Mouse (Mus musculus) heart, postnatal 0 days (tissue): Measurements from ENCODE around the gene Hectd2. TPM values are rescaled to one million over a fixed set of nuclear protein-coding genes. Genes with fewer than 3 reads are reported as not detected.

Source experiments
- ATAC-seq: fragments of 200-750 bp; cut with Nextera tagmentation; 2 replicates; pipeline ENCODE4 v1.8.0; 2017; ENCODE audit warnings: low read depth, moderate number of reproducible peaks, moderate library complexity; ENCODE audit not compliant: insufficient read depth
- DNase-seq: peaks from one replicate; pipeline ENCODE4 v3.0.0-alpha.2; 2016; ENCODE audit warnings: low spot score
- H3K27ac ChIP-seq: fragments of 300-500 bp; sonication (generic); 2 replicates; pipeline ENCODE4 v1.5.1; 2014; ENCODE audit warnings: low read depth, mild to moderate bottlenecking
- H3K27me3 ChIP-seq: fragments of 300-500 bp; sonication (generic); 2 replicates; pipeline ENCODE4 v1.6.1; 2014; ENCODE audit warnings: low read length, mixed read lengths; ENCODE audit not compliant: control insufficient read depth, insufficient read depth
- H3K36me3 ChIP-seq: fragments of 300-500 bp; sonication (generic); replicated peaks from 2 replicates; pipeline ENCODE4 v1.6.1; 2014; ENCODE audit warnings: low read length, mixed read lengths; ENCODE audit not compliant: control insufficient read depth, insufficient read depth
- H3K4me1 ChIP-seq: fragments of 300-500 bp; sonication (generic); 2 replicates; pipeline ENCODE4 v1.6.1; 2014; ENCODE audit warnings: antibody characterized with exemption; ENCODE audit not compliant: control insufficient read depth, insufficient read depth
- H3K4me2 ChIP-seq: fragments of 300-500 bp; sonication (generic); 2 replicates; pipeline ENCODE4 v1.6.1; 2014; ENCODE audit warnings: low read depth, mild to moderate bottlenecking, low read length, moderate library complexity
- H3K4me3 ChIP-seq: fragments of 300-500 bp; sonication (generic); 2 replicates; pipeline ENCODE4 v1.5.1; 2014; ENCODE audit warnings: low read depth, low read length
- H3K9ac ChIP-seq: fragments of 300-500 bp; sonication (generic); replicated peaks from 2 replicates; pipeline ENCODE4 v1.6.1; 2014; ENCODE audit warnings: low read depth, low read length, mixed read lengths
- H3K9me3 ChIP-seq: fragments of 300-500 bp; sonication (generic); replicated peaks from 2 replicates; pipeline ENCODE4 v1.6.1; 2016; ENCODE audit warnings: low read length; ENCODE audit not compliant: control insufficient read depth
- CTCF ChIP-seq: IDR thresholded peaks from 2 replicates; pipeline ENCODE4 v1.5.1; 2016; ENCODE audit warnings: antibody characterized with exemption, control low read depth, low read depth
- EP300 ChIP-seq: IDR thresholded peaks from 2 replicates; pipeline ENCODE4 v1.6.1; 2016; ENCODE audit warnings: antibody characterized with exemption, low read depth
- WGBS: fragments of 180-500 bp; shearing (Covaris S2); extraction: QIAGEN DNeasy Blood & Tissue Kit; methylation state at CpG from one replicate; pipeline ENCODE4 v1.1.7; 2014; 5-methylcytosine and 5-hydroxymethylcytosine counted together
- polyA plus RNA-seq: library from polyadenylated mRNA; unstranded; fragments of >200 nt; fragmentation: Nextera tagmentation; extraction: Ambion mirVana; gene quantifications from 2 replicates; pipeline ENCODE4 v1.2.1, GENCODE M21; 2015
- total RNA-seq: library from RNA; depleted of rRNA; stranded (reverse); fragments of >200 nt; gene quantifications from 2 replicates; pipeline ENCODE4 v1.2.3, GENCODE M21; 2014; ENCODE audit warnings: low replicate concordance

Gene Hectd2
- total and polyA plus RNA-seq, 2 experiments from 2014 or later, result 1.9 to 3.9 TPM

DNA sequence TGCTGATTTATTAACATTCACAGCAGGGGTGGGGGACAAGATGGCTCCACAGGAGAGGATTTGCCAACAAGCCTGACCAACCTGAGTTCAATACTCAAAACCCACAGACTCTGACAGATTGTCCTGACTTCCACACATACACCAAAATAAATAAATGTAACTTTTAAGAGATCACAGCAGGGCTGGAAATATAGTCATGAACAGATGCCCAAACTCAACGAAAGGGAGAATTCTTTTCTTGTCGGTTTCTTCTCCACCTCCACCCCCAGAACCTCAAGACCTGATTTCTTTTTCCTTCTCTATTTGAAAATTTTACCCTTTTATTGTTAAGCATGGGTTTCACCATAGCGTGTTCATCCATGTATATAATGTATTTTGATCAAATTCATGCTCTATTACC lies 82.8 kb downstream of the Hectd2 start:
- Histone ChIP-seq H3K4me2 (no peak overlapping the region), H3K9me3 (no peaks in the 10 kb centered on the region), H3K36me3 (peaks cover 3% of the 10 kb centered on the region; the same call in 1 of the 2 replicates), H3K9ac (no peak overlapping the region), H3K27ac (no peak overlapping the region), H3K4me1 (0 out of 2 replicates have a peak, but pooled peaks cover 9% of the 10 kb centered on the region), H3K4me3 (no peak overlapping the region), H3K27me3 (no peaks in the 10 kb centered on the region)
- TF ChIP-seq CTCF, result no peak
- ATAC-seq (no peak), DNase-seq (no peak)
- 92% methylated on average over 3 of the region's 3 CpGs for WGBS

DNA sequence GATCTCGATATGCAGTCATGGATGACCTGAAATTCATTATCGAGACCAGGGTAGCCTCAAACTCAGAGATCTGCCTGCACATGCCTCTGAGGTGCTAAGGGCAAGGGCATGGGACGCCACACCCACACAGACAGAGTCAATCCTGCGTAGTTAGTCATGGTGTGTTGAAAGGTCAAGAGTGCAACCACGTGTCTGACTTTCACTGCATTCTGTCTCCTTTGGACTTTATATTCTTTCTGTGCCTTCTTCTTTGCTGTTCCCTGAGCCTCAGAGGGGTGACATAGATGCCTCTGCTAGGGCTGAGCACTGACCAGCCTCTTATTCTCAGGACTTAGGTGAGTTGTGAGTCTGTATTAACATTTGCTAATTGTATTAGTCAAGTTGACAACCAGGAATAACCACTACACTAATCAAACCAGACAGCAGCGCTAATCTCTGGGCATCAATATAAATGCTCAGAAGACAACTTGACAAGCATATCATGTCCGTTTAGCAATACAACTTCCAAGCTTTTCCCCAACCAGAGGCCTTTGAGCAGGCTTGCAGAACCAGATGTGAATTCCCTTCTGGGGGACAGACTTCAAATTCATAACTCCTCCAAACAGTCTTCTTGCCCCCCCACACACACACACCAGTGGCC lies 83.6 kb downstream of the Hectd2 start:
- ATAC-seq (no peak), DNase-seq (no peak)
- TF ChIP-seq EP300, result no peak
- no peak for TF ChIP-seq CTCF
- peaks cover 5% of the 10 kb centered on the region; the same call in 1 of the 2 replicates for H3K36me3 ChIP-seq
- no peaks in the 10 kb centered on the region for H3K9me3 ChIP-seq
- no peak overlapping the region for H3K9ac ChIP-seq
- no peak overlapping the region for H3K27ac ChIP-seq
- WGBS, result 87% methylated on average over 7 of the region's 7 CpGs
- 0 out of 2 replicates have a peak, but pooled peaks cover 9% of the 10 kb centered on the region for H3K4me1 ChIP-seq
- H3K27me3 ChIP-seq, result no peaks in the 10 kb centered on the region
- no peak overlapping the region for H3K4me3 ChIP-seq
- no peak overlapping the region for H3K4me2 ChIP-seq

DNA sequence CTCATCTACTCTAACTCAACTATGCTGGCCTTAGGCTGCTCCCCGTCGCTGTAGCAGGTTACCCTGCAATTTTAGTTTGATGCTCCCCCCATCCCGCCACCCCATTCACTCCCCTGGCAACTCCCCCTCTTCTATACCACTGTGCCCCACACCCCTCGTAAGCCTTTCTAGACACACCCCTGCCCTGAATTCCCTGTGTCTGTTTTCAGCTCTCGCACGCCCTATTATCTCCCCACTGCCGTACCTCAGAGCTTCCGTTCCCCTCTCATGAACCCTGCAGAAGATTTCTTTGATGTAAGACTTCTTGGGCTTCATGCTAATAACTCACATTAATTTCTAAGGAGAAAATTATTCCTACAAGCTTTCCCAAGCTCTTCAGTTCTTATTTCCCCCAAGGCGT lies 84.6 kb downstream of the Hectd2 start:
- H3K9me3 ChIP-seq, result no peaks in the 10 kb centered on the region
- 0 out of 2 replicates have a peak, but pooled peaks cover 9% of the 10 kb centered on the region for H3K4me1 ChIP-seq
- no peak for ATAC-seq
- H3K27me3 ChIP-seq, result no peaks in the 10 kb centered on the region
- no peak overlapping the region for H3K4me3 ChIP-seq
- no peak overlapping the region for H3K9ac ChIP-seq
- TF ChIP-seq EP300, result no peak
- no peak for TF ChIP-seq CTCF
- DNase-seq, result no peak
- 76% methylated on average over 9 of the region's 9 CpGs for WGBS
- no peak overlapping the region for H3K27ac ChIP-seq
- H3K36me3 ChIP-seq, result peaks cover 5% of the 10 kb centered on the region; the same call in 1 of the 2 replicates
- H3K4me2 ChIP-seq, result no peak overlapping the region

DNA sequence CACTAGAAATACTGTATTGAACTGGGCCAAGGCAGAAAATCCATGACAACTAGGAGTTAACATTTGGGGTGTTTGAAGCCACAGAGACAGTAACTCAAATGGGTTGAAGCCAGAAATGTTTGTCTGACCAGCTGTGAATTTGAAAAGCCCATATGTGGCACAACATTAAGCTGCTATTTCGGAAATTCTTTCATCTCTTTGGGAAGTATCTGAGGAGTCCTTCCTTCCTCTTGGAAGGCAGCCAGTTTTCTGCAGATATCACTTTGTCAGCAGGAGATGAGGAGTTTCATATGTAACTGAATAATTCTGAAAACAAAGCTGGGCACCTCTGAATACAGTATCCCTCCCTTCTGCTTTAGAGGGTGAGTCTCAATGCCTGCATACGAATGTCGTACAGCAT lies 86.7 kb downstream of the Hectd2 start:
- Histone ChIP-seq H3K4me2 (no peak overlapping the region), H3K4me3 (no peak overlapping the region), H3K4me1 (peaks cover 5% of the 10 kb centered on the region; the same call in 1 of the 2 replicates), H3K9me3 (no peaks in the 10 kb centered on the region), H3K27ac (no peak overlapping the region), H3K36me3 (peaks cover 5% of the 10 kb centered on the region; the same call in 1 of the 2 replicates), H3K9ac (no peak overlapping the region), H3K27me3 (no peaks in the 10 kb centered on the region)
- DNase-seq, result no peak
- 53% methylated on average over 3 of the region's 3 CpGs for WGBS
- no peak for TF ChIP-seq CTCF
- no peak for TF ChIP-seq EP300
- no peak for ATAC-seq

DNA sequence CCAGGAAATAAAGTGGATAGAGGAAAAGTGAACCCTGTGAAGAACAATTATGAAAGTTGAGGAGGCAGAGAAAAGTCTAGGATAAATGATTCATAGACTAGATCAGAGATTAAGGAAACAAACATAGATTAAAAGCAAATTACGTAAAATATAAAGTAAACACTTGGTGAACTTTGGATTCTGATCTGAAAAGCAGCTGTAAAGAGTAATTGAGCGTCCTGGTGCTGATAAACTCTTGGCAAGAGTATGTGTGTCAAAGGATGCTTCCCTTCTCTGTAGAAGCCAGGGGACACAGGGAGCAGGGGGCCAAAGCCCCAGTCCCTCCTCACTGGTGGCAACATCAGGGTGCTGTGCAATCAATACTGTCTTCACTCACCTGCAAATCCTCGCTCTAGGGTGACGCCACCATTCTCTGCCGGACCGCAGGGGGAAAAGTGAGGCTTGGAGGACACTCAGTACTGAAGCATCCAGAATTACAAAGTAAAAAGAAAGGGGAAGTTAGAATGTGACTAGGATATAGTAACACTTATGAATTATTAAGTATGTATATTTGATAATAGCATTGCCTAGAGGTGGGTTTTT lies 91.0 kb downstream of the Hectd2 start:
- H3K36me3 ChIP-seq, result peaks cover 5% of the 10 kb centered on the region; the same call in 1 of the 2 replicates
- H3K4me1 ChIP-seq, result peaks cover 14% of the 10 kb centered on the region; the same call in 1 of the 2 replicates
- H3K4me2 ChIP-seq, result no peak overlapping the region
- no peak overlapping the region; the same call in 1 of the 2 replicates for H3K27ac ChIP-seq
- WGBS, result 82% methylated on average over 6 of the region's 6 CpGs
- no peaks in the 10 kb centered on the region for H3K9me3 ChIP-seq
- DNase-seq, result no peak
- H3K27me3 ChIP-seq, result no peaks in the 10 kb centered on the region
- H3K9ac ChIP-seq, result no peak overlapping the region
- no peak overlapping the region for H3K4me3 ChIP-seq
- no peak for TF ChIP-seq EP300
- TF ChIP-seq CTCF, result no peak
- ATAC-seq, result no peak
